Mouse (Mus musculus): ENCODE results near the gene Kcnab2. TPM values are rescaled to one million over a fixed set of nuclear protein-coding genes. Genes with fewer than 3 reads are reported as not detected.

Gene Kcnab2
- polyA plus RNA-seq, 1 experiment, result 6.1 TPM

- no peak for TF ChIP-seq CTCF (conservative IDR thresholded peaks at IDR 0.05; ENCODE audit: insufficient read depth, insufficient read length, low read depth, low read length)
- TF ChIP-seq POLR2A (IDR thresholded peaks at IDR 0.05; ENCODE audit: low read depth, low read length), result no peak
- Histone ChIP-seq H3K4me1 (ENCODE audit: control insufficient read depth, insufficient read depth, low read length) (no peaks in the 10 kb centered on the region), H3K27me3 (replicated peaks; ENCODE audit: control insufficient read depth, insufficient read depth, low read length) (no peaks in the 10 kb centered on the region), H3K4me3 (ENCODE audit: insufficient read depth, low read depth, low read length) (no peak overlapping the region), H3K36me3 (ENCODE audit: control insufficient read depth, insufficient read depth, low read length) (no peaks in the 10 kb centered on the region), H3K27ac (ENCODE audit: insufficient read depth, low read depth, low read length) (no peak overlapping the region)
- no peak for DNase-seq
- 3% methylated on average over 17 of the region's 17 CpGs for WGBS
Measured at GRCm38 (mm10) chr4:152349837-152350381, 127.8 kb downstream of the Kcnab2 start.

GRCm38 (mm10) chr4:152345120-152345889 lies 132.4 kb downstream of the Kcnab2 start:
- H3K4me3 ChIP-seq (ENCODE audit: insufficient read depth, low read depth, low read length), result no peak overlapping the region
- no peaks in the 10 kb centered on the region for H3K27me3 ChIP-seq (replicated peaks; ENCODE audit: control insufficient read depth, insufficient read depth, low read length)
- 38% methylated on average over 7 of the region's 7 CpGs for WGBS
- no peak for TF ChIP-seq CTCF (conservative IDR thresholded peaks at IDR 0.05; ENCODE audit: insufficient read depth, insufficient read length, low read depth, low read length)
- TF ChIP-seq POLR2A (IDR thresholded peaks at IDR 0.05; ENCODE audit: low read depth, low read length), result no peak
- H3K36me3 ChIP-seq (ENCODE audit: control insufficient read depth, insufficient read depth, low read length), result no peaks in the 10 kb centered on the region
- no peak overlapping the region for H3K27ac ChIP-seq (ENCODE audit: insufficient read depth, low read depth, low read length)
- H3K4me1 ChIP-seq (ENCODE audit: control insufficient read depth, insufficient read depth, low read length), result no peaks in the 10 kb centered on the region
- DNase-seq, result peak; percentile 22

GRCm38 (mm10) chr4:152344651-152345050 lies 133.0 kb downstream of the Kcnab2 start:
- 29% methylated on average over 7 of the region's 7 CpGs for WGBS
- Histone ChIP-seq H3K4me1 (ENCODE audit: control insufficient read depth, insufficient read depth, low read length) (no peaks in the 10 kb centered on the region), H3K27me3 (replicated peaks; ENCODE audit: control insufficient read depth, insufficient read depth, low read length) (no peaks in the 10 kb centered on the region), H3K36me3 (ENCODE audit: control insufficient read depth, insufficient read depth, low read length) (no peaks in the 10 kb centered on the region), H3K27ac (ENCODE audit: insufficient read depth, low read depth, low read length) (no peak overlapping the region), H3K4me3 (ENCODE audit: insufficient read depth, low read depth, low read length) (no peak overlapping the region)
- DNase-seq, result no peak
- TF ChIP-seq POLR2A (IDR thresholded peaks at IDR 0.05; ENCODE audit: low read depth, low read length) (no peak), CTCF (conservative IDR thresholded peaks at IDR 0.05; ENCODE audit: insufficient read depth, insufficient read length, low read depth, low read length) (no peak)

- Histone ChIP-seq H3K27ac (ENCODE audit: insufficient read depth, low read depth, low read length) (no peak overlapping the region), H3K36me3 (ENCODE audit: control insufficient read depth, insufficient read depth, low read length) (no peaks in the 10 kb centered on the region), H3K27me3 (replicated peaks; ENCODE audit: control insufficient read depth, insufficient read depth, low read length) (peaks cover 3% of the 10 kb centered on the region; the same call in 1 of the 2 replicates), H3K4me3 (ENCODE audit: insufficient read depth, low read depth, low read length) (no peak overlapping the region), H3K4me1 (ENCODE audit: control insufficient read depth, insufficient read depth, low read length) (no peaks in the 10 kb centered on the region)
- WGBS, result 14% methylated on average over 5 of the region's 5 CpGs
- no peak for TF ChIP-seq POLR2A (IDR thresholded peaks at IDR 0.05; ENCODE audit: low read depth, low read length)
- TF ChIP-seq CTCF (conservative IDR thresholded peaks at IDR 0.05; ENCODE audit: insufficient read depth, insufficient read length, low read depth, low read length), result peak; percentile 54
- peak; percentile 20 for DNase-seq
Measured at GRCm38 (mm10) chr4:152343296-152343695, 134.4 kb downstream of the Kcnab2 start.

Other genes starting within 250 kb of the Kcnab2 start
- gene Gpr153, start 203.6 kb downstream of the Kcnab2 start, polyA plus RNA-seq (2012; rRNA removed), result 6.9 and 9.5 TPM in 2 replicates
- not detected in 2 replicates for gene Hes3, start 186.2 kb downstream of the Kcnab2 start, polyA plus RNA-seq (2012; rRNA removed)
- 31.2 and 32.5 TPM in 2 replicates for gene Icmt, start 180.6 kb downstream of the Kcnab2 start, polyA plus RNA-seq (2012; rRNA removed)
- gene Rnf207, start 158.9 kb downstream of the Kcnab2 start, polyA plus RNA-seq (2012; rRNA removed), result 0.19 and 0.67 TPM in 2 replicates
- 45.4 and 90.1 TPM in 2 replicates for gene Rpl22, start 152.1 kb downstream of the Kcnab2 start, polyA plus RNA-seq (2012; rRNA removed)
- 0.16 and 0.34 TPM in 2 replicates for gene Chd5, start 139.2 kb downstream of the Kcnab2 start, polyA plus RNA-seq (2012; rRNA removed)
- gene Nphp4, start 1.2 kb downstream of the Kcnab2 start, polyA plus RNA-seq (2012; rRNA removed), result 2.2 and 2.4 TPM in 2 replicates

All from kidney, adult 2 months (tissue).